Mouse (Mus musculus) small intestine, adult 2 months (tissue): ENCODE data around the gene Phka2. TPM values are rescaled to one million over a fixed set of nuclear protein-coding genes. Genes with fewer than 3 reads are reported as not detected.

Experiments used
- H3K27ac ChIP-seq: fragments of 200-500 bp; 2 replicates; pipeline ENCODE4 v1.5.1; 2012; ENCODE audit warnings: low read depth, low read length, control low read depth, inconsistent platforms; ENCODE audit not compliant: insufficient read depth
- H3K27me3 ChIP-seq: fragments of 200-500 bp; 2 replicates; pipeline ENCODE4 v1.6.1; 2012; ENCODE audit warnings: mild to moderate bottlenecking, moderate library complexity, low read length, inconsistent platforms; ENCODE audit not compliant: control insufficient read depth, insufficient read depth
- H3K36me3 ChIP-seq: fragments of 200-500 bp; 2 replicates; pipeline ENCODE4 v1.6.1; 2012; ENCODE audit warnings: mild to moderate bottlenecking, low read length, control low read depth, inconsistent platforms; ENCODE audit not compliant: control insufficient read depth, insufficient read depth
- H3K4me1 ChIP-seq: fragments of 200-500 bp; 2 replicates; pipeline ENCODE4 v1.6.1; 2012; ENCODE audit warnings: low read length, inconsistent platforms, mixed read lengths; ENCODE audit not compliant: control insufficient read depth, insufficient read depth, insufficient read length
- H3K4me3 ChIP-seq: fragments of 200-500 bp; 2 replicates; pipeline ENCODE4 v1.5.1; 2012; ENCODE audit warnings: low read depth, mild to moderate bottlenecking, control low read depth, inconsistent platforms, low read length, moderate library complexity
- CTCF ChIP-seq: fragments of 200-500 bp; IDR thresholded peaks from 2 replicates; pipeline ENCODE4 v1.5.1; 2012; ENCODE audit warnings: low read depth, mild to moderate bottlenecking, control low read depth, inconsistent platforms, low read length, moderate library complexity, mixed read lengths; ENCODE audit not compliant: insufficient replicate concordance, insufficient read length; ENCODE audit errors: extremely low read depth
- POLR2A ChIP-seq: fragments of 200-500 bp; IDR thresholded peaks from 2 replicates; pipeline ENCODE4 v1.6.1; 2012; ENCODE audit warnings: low read depth, mild to moderate bottlenecking, control low read depth, inconsistent platforms, low read length, moderate library complexity
- WGBS: fragments of 180-500 bp; shearing (Covaris S2); methylation state at CpG from one replicate; pipeline ENCODE4 v1.1.7; 2018; 5-methylcytosine and 5-hydroxymethylcytosine counted together
- polyA plus RNA-seq: library from polyadenylated mRNA; depleted of rRNA; stranded (reverse); fragments of >200 nt; gene quantifications from 2 replicates; pipeline ENCODE4 v1.2.3, GENCODE M21; 2012; rRNA removed

Gene Phka2
- polyA plus RNA-seq, 1 experiment = 3.1 TPM

GRCm38 (mm10) chrX:160610882-160611644 lies 109.1 kb downstream of the Phka2 start:
- TF ChIP-seq CTCF (no peak), POLR2A (no peak)
- 51% methylated on average over 4 of the region's 4 CpGs for WGBS
- no peaks in the 10 kb centered on the region for H3K4me1 ChIP-seq
- H3K27ac ChIP-seq = no peak overlapping the region
- H3K36me3 ChIP-seq = no peaks in the 10 kb centered on the region
- H3K4me3 ChIP-seq = no peak overlapping the region
- H3K27me3 ChIP-seq = no peaks in the 10 kb centered on the region

Other genes with a start within 250 kb of the Phka2 start
- 0.09 and 0.62 TPM in 2 replicates for gene Adgrg2, start 111.5 kb upstream of the Phka2 start, polyA plus RNA-seq
- gene Ppef1, start 233.6 kb downstream of the Phka2 start, polyA plus RNA-seq = not detected in 2 replicates